Mouse (Mus musculus) layer of hippocampus, postnatal 14 days (tissue): ENCODE data around the gene Pomgnt2. TPM values are rescaled to one million over a fixed set of nuclear protein-coding genes. Genes with fewer than 3 reads are reported as not detected.
"Not testable (repeated sequence)": the region's sequence is repeated elsewhere in the genome, so short reads cannot be mapped to it uniquely, and the experiment has no call there.

ENCODE experiments used
- DNase-seq, 2 experiments: peaks; one replicate each; pipeline ENCODE4 v3.0.0; 2021 to 2022; ENCODE audit warnings: low spot score in 2 of 2, mixed read lengths in 1 of 2
- long read RNA-seq, 2 experiments: library from polyadenylated mRNA; stranded (forward); transcript quantifications; one replicate each; pipeline ENCODE4 v2.0.0; 2021
- total RNA-seq, 2 experiments: library from RNA; stranded (reverse); gene quantifications; 2 replicates each; pipeline ENCODE4 v1.2.3; 2021

The Pomgnt2 gene
- 10 to 100 TPM; 39.0 to 39.2 TPM for total RNA-seq
- long read RNA-seq, experiment 1, transcript Pomgnt2-201 (2 exons, 2,365 nt) = major isoform, 38 of 46 reads
- long read RNA-seq, experiment 1, partial matches to known transcripts = 1 of 46 reads
- long read RNA-seq, experiment 1, other reads (novel, unspliced or antisense) = 6 of 46 reads
- long read RNA-seq, experiment 2, transcript Pomgnt2-201 (2 exons, 2,365 nt) = major isoform, 53 of 62 reads
- long read RNA-seq, experiment 2, partial matches to known transcripts = 0 of 62 reads
- long read RNA-seq, experiment 2, other reads (novel, unspliced or antisense) = 7 of 62 reads

DNA sequence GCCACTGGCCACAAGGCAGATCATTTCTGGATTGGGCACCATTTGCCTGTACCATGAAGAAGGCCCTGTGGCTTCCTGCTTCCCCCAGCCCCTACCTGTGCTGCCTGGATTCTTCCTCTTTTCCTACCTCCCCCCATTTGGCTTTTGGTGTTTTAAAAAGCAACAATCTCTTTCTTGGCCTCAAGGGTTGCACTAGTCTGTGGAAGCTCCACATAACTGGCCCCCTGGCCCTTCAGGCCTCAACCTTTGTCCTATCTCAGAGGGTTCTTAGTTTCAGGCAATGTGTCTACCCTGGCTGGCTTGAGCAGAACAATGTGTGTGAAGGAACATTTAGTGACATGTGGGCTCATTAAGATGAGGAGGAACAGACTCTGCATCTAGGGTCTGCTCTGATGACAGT, at the start of gene Pomgnt2:
Pomgnt2 (minus strand) TSS at position 101 of the 400 bp plus-strand sequence.
- DNase-seq = no peak

DNA sequence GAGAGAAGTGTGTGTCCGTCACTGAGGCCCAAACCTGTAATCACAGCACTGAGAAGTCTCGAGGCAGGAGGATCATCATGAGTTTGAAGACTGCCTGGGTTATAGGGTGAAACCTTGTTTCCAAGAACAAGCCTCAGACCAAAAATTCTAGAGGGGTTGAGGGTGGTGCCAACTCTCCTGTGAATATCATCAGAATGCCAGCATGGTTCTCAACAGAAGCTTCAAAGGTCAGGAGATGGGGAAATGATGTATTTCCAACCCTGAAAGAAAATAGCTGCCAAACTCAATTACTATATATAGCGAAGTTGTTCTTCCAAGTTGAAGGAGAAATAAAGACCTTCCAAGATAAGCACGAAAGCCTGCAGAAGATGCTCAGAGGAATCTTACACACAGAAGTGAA, 42.9 kb upstream of the Pomgnt2 start:
- DNase-seq = no peak

DNA sequence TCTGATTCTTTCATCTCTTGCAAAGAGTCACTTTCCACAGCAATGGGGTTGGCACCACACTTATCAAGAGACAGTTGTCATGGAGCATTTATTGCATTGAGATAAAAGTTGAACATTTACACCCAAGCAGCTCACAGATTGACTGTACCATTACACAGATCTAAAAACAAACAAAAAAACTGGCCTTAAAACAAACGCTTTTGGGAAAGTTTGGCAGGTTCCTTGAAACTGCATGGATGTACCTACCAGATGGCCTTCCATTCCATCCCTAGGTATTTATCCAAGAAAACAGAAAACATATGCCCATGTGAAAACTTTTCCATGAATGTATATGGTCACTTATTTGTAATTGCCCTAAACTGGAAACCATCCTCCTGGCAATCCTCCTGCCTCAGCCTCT, 41.7 kb upstream of the Pomgnt2 start:
- DNase-seq = no peak

DNA sequence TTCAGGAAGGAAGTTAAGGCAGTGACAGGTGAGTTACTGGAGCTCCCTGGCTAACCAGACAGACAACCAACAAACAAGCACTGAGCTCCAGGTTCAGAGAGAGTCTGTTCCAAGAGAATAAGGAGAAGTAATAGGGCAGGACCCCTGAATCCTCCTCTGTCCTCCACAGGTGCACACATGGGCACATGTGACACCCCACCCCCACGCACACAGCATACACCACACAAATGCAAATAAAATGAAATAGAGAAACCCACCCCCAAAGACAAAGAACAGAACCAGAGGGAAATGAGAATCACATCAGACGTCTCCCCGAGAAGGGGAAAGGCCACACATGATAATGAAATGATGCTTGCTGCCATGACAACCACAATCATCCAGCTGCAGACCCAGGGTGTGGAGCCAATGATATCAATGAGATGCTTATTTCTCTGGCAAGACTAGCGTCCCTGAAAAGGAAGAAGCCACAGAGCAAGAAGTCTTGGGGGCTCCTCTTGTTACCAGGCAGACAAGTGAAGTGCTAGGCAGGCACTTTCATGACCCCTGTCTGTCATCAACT, 39.7 kb upstream of the Pomgnt2 start:
- DNase-seq = no peak

DNA sequence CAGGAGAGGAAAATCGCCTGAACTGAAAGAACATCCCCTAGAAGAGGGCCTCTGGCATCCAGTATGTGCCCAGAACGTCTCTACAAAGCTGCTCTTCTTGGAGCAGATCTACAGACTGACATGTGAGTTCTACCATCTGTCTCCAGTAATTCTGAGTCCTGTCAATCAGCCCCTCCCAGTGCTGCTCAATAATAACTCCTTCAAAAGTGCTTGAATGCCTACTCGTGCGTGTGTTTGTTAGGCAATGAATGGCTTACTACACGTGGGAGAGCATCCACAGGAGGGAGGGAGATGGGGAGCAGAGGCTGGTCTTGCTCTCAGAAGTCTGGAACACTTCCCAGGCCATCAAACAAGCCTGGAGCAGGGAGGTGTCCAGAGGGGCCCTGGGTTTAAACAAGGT, 38.9 kb upstream of the Pomgnt2 start:
- peak in 1 of 2 experiments; percentile 54 for DNase-seq

DNA sequence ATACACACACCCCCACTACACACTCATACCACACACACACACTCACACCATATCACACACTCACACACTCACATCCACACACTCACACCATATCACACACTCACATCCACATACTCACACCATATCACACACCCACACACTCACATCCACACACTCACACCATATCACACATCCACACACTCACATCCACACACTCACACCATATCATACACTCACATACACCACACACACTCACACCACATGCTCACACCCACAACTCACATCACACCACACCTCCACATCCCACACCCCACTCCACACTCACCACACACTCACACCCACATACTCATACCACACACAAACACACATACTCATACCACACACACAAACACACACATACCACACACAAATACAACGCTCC, 38.0 kb upstream of the Pomgnt2 start:
- no peak for DNase-seq

DNA sequence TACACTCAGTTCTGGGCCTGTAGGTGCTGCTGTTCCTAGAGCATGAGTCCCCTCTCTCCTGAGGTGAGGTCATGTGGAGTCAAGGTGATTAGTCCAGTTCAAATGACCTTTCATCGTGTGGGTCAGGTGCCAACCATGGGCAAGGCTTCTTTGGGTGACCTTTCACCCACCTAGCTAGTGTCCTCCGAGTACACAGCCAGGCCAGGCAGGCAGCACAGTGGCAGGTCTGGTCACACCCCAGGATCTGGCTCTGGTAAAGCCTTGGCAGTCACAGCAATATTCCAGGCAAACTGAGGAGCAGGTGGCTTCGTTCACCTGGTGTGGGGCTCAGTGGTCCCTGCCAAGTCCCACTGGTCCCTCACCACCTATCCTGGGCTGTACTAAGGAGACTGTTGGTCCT, 35.2 kb upstream of the Pomgnt2 start:
- DNase-seq = no peak

DNA sequence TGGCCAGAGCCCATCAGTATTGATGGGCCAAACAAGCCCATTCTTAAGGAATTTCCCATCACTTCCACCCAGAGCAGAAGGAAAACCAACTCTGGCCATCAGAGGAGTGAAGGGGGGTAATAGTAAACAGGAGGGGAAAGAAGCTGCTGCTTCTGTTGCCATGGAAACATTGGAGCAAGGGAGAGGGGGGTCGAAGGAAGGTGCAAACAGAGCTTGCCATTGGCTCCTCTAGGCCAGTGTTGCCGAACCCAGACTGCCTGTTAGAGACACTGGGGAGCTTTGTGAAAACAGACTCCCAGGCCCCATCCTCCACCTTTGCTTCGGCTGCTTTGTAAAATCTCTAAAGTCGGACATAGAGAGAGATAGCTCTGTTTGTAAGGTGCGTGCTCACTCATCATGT, 33.8 kb upstream of the Pomgnt2 start:
- no peak for DNase-seq

DNA sequence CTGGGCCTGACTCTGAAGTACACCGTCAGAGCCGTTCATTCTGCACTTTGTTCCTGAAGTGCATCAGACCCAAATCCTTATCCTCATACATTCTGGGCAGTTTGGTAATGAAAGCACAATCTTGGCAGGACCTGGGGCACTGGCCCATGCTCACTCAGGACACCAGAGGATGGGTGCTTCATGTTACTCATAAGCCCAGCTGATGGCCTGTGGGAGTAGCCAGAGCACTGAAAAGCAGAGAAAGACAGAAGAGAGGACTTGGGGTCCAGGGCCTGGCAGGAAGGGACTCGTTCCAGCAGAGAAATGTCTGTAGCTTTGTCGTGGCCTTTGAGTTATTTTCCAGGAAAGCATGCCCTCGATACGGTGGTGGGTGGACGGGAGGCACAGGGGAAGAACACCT, 32.9 kb upstream of the Pomgnt2 start:
- no peak for DNase-seq

DNA sequence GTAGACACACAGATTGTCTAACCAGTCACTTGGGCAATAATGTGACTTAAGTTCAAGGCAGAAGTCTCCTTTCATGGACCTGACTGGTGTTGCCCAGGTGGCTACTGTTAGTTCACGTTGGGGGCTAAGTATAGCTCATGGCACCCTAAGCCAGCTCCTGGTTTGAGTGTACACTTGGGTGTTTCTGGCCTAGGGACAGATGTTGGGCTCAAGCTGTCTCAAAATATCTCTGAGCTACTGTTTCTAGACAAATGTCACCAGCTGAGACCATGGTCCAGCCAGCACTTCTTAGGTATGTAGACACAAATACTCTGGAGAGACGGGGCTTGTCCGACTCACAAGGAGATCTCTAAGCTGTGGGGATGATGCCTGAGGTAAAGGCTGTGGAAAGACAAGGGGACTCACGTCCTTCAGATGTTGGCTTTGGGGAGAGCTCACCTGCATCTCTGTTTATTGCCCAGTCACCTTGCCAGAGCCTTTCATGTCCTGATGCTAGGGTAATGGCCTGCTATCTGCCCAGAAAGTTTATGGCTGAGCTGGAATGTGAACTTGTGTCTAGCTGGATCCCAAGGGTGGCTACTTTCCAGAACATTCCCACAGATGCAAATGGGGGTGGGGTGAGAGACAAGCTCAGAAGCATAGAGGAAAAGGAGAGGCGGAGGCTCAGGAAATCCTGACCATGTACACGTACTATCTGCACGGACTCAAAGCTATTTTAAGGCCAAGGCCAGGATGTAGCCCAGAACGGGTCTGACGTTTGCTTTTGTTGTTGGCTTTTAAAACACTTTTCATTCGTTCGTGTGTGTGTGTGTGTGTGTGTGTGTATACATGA, 31.2 kb upstream of the Pomgnt2 start:
- no peak for DNase-seq

DNA sequence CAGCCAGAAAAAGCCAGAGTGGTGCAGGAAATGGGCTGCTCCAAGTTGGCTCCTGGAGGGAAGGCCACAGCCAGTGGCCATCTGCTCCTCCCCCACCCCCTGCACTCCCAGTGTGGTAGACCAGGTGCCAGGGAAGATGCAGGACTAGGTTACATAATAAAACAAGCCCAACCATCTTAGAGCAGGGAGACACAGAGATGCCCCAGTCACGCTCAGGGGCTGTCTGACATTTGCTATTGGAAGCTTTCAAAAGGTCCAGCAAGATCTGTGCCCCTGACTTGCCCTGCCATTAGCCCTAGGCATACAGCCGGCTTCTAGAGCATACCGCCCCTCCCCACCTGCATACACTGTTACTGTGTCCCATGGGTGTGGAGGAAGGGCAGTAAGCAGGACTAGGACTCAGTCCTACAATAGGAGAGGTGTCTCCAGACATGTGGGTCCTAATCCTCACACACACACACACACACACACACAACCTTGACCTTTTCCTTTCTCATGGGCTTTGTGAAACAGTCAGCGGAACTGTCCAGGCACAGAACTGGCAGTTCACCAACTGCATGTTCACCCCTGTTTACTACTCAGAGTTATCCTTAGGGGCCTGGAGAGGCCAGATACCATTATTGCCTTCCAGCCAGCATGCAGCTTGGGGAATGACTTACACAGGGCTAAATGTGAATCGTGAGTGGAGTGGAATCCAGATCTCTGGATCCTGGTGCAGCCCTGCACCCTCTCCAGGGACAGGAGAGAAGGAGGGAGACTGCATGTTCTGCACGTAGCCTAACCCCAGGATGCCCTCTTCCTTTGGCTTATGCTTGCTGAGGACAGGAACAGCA, 30.4 kb upstream of the Pomgnt2 start:
- DNase-seq = peak in 1 of 2 experiments; percentile 41

DNA sequence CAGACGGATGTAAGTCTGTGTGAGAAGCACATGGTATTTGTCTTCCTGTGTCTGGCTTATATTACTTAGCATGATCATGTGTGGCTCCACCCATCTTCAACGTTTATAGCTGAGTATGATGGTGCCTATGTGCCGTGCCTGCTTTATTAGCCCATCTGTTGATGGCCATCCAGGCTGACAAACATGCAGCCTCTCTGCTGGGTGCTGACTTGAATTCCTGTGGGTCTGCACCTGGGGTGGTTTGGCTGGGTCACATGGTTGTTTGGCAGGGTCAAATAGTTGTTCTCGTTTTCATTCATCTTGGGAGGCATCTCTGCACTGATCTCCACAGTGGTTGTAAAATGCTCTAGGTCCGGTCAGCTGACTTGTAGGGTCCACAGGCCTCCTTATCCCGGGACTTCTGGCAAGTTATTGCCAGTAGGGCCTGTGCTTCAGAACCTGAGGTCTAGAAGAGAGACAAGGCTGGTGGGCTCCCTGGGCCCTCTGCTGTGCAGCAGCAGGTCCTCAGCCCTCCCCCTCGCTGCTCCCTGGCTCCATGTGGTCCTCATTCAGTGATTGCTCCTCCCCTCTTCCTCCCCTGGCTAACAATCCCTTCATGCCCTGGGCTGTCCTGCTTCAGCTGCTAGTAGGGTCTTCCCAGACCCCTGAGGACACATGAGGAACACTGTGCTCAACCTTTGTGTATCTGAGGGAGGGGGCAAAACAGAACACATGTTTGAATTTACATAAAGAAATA, 29.1 kb upstream of the Pomgnt2 start:
- no peak for DNase-seq

DNA sequence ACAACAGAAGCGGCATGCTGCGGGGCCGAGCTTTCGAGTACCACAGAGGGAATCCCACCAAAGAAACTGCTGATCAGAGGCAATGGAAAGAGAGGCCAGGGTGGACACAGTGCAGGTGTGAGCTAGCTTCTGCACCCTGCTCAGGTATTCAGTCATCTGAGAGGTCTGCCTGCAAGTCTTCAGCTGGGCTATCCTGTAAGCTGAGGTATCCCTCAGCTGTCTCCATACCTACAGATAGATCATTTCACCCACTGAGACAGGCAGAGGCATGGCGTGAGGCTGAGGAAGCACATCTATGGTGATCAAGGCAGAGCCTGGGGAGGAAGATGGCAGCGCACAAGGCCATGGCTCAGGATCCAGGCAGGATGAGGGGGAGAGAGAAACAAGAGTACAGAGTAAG, 27.5 kb upstream of the Pomgnt2 start:
- no peak for DNase-seq

DNA sequence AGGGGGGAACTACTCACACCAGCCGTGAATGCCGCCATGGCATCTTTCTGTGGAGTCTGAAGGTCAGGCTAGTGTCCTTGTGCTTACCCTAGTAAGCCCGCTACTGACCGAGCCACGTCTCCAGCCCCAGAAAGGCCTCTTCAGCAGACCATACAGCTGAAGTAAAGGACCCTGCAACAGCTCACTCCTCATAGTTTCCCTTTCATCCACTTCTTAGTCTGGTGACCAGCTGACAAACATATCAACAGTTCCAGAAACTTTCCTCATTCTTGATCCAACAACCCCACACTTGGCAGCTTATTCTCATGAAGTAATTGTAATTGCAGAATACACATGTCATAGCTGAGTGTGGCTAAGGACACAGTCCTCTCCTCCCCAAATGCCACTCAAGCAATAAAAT, 27.0 kb upstream of the Pomgnt2 start:
- no peak for DNase-seq

DNA sequence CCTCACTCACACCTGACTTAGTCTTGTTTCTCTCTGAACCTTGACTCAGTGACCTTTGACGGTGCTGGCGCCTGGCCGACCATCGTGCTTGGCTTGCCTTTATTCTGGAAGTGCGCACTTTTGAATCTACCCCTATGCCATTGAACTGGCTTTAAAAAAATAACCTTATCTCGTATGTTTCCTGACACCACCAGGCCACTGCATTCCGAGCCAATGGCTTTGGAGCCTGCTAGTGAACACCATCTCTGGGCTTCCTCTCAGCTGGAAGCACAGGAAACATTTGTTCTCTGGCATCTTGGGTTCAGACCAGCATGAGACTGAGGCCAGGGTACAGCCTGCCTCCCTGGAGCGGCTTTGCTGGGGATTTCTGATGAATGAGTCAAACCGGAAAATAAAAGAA, 25.9 kb upstream of the Pomgnt2 start:
- DNase-seq = peak in 1 of 2 experiments; percentile 76

DNA sequence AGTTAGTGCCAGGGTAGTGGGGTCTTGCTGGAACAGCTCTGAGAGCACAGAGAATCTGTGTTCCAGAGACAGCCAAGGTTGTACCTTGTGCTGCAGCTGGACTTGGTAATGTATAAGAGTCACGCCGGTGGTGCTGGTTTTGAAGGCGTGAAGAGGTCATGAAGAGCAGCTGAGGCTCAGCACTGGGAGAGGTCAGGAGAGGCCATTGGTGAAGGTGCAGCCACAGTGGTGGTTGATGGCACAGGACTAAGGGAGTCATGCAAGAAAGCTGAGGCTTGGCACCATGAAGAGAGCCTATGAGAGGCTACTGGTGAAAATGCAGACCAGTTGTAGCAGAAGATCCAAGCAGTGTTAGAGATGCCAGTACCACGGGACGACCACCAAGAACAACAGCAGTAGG, 24.7 kb upstream of the Pomgnt2 start:
- no peak for DNase-seq

DNA sequence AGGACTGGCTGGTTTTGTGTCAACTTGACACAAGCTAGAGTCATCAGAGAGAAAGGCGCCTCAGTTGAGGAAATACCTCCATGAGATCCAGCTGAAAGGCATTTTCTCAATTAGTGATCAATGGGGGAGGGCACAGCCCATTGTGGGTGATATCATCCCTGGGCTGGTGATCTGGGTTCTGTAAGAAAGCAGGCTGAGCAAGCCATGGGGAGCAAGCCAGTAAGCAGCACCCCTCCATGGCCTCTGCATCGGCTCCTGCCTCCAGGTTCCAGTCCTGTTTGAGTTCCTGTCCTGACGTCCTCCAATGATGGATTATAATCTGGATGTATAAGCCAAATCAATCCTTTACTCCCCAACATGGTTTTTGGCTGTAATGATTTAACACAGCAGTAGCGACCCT, 24.3 kb upstream of the Pomgnt2 start:
- not testable (repeated sequence) for DNase-seq

DNA sequence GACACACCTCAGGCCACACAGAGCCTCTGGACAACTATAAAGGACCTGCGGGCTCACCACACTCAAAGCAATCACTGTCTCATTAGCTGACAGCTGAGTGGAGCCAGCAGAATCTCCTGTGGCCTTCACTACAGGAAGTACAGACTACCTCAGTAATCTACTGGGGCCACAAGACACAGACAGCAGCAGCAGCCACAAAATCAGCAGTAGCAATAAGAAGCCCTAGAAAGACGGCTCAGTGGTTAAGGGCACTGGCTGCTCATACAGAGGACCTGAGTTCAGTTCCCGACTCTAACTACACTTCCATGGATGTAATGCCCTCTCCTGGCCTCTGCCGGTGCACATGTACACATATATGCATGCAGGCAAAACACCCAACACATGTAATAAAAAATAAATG, 23.4 kb upstream of the Pomgnt2 start:
- DNase-seq = no peak

DNA sequence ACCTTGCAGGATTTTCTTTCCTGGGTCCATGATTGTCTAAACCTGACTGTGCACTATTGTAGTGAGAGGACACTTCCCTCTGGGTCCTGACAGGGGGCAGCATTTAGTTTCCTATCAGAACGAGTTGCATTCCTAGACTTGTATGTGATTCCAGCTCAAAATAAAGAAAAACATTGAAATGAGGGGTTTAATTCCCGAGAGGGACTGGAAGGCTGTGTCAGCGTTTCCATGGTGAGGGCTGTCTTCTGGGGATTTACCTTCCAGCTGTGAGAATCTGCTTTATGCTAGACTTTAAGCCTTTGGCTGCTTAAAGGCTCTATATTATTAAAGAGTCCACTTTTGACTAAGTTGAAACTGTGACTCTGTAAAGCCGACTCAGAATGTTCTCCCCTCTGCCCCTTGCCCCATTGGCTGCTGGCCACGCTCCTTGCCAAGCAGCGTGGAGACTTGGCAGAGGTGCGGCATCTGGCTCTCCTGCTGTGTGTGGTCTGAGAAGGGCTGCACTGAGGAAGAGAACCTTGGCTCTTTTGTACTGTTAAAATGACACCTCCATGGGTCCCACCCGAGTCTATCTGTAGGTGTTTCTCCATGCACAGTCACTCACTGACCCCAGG, 22.0 kb upstream of the Pomgnt2 start:
- peak in 1 of 2 experiments; percentile 80 for DNase-seq

DNA sequence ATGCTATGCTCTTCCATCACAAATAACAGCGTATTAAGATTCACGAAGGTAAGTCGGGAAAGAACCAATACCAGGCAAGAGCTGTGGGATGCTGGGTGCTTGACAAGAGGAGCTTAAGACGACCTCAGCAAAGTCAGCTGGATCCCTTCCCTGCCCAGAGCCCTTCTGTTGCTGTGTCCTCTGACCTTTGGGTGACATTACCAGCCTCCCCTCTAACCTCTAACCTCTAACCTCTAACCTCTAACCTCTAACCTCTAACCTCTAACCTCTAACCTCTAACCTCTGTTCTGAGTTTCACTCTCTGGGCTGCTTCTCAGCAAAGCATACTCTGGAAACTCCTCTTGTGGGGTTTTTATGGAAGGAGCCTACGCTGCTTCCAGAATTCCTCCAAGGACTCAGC, 21.2 kb upstream of the Pomgnt2 start:
- DNase-seq = no peak
